Mouse (Mus musculus) liver, adult 2 months (tissue): Measurements from ENCODE around the gene Adamts1.

Experiments
- CTCF ChIP-seq: fragments of 200-500 bp; IDR thresholded peaks from 2 replicates; pipeline ENCODE4 v1.5.1; 2011; ENCODE audit warnings: low read depth, low read length, control low read depth
- POLR2A ChIP-seq: fragments of 200-500 bp; IDR thresholded peaks from 2 replicates; pipeline ENCODE4 v1.6.1; 2011; ENCODE audit warnings: low read length, control low read depth; ENCODE audit not compliant: insufficient read depth; ENCODE audit errors: extremely low read depth

DNA sequence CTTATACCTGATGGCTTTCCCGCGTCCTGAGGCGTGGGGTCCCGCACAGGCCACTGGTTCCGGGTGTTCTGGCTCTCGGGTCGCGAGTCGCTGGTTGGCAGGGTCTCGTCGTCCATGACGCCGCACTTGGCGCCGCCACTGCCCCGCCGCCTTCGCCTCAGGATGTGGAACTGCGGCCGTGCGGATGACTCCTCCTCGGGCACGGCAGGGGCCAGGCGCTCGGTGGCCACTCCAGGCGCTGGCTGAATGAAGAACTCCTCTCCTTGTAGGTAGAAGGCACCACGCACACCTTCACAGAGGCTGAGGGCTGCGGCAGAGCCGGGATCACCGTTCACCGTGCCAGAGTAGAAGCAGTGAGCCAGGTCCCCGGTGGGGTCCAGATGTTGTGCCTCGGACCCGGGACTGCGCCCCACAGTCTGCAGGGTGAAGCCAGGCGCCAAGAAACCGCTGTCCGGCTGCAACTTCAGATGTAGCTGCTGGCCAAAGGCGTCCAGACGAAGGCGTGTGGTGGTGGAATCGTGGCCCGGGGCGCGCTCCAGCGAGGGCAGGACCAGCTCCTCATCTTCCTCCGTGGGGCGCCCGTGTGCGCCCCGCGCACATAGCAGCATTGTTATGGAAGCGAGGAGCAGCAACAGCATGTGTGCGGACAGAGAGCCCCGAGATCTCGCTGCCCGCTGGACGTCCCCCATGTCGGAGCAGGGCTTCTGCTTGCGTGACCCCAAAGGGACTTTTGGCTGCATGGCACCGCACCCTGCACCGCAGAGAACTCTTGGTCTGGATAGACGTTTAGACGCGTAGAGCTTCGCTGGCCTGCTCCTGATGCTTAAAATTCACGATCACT, 722 bp downstream of the Adamts1 start:
- TF ChIP-seq CTCF (no peak), POLR2A (no peak)
